Mouse (Mus musculus): Measurements from ENCODE around the gene Fkbp14. TPM values are rescaled to one million over a fixed set of nuclear protein-coding genes. Genes with fewer than 3 reads are reported as not detected.

The Fkbp14 gene
- 3.8 and 4.5 TPM in 2 replicates for polyA plus RNA-seq (2012; rRNA removed)

DNA sequence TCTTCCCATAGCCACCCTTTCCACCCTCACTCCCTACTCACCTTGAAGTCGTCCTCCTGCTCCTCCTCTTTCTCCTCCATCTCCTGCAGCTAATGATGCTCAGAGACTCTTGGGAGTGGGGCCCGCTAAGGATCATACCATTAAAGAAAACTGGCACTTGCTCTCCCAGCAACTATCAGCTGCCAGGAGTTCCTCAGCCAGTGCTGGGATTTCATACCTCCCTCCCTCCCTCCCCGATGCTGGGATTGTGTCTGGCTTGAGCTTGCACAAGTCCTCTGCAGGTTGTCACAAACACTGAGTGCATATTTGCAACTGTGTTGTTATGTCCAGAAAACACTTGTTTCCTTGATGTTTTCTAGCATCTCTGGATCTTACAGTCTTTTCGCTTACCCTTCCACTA lies at the start of gene Fkbp14:
TSS of gene Fkbp14 (minus strand) at position 101 of the 400 bp plus-strand sequence.

DNA sequence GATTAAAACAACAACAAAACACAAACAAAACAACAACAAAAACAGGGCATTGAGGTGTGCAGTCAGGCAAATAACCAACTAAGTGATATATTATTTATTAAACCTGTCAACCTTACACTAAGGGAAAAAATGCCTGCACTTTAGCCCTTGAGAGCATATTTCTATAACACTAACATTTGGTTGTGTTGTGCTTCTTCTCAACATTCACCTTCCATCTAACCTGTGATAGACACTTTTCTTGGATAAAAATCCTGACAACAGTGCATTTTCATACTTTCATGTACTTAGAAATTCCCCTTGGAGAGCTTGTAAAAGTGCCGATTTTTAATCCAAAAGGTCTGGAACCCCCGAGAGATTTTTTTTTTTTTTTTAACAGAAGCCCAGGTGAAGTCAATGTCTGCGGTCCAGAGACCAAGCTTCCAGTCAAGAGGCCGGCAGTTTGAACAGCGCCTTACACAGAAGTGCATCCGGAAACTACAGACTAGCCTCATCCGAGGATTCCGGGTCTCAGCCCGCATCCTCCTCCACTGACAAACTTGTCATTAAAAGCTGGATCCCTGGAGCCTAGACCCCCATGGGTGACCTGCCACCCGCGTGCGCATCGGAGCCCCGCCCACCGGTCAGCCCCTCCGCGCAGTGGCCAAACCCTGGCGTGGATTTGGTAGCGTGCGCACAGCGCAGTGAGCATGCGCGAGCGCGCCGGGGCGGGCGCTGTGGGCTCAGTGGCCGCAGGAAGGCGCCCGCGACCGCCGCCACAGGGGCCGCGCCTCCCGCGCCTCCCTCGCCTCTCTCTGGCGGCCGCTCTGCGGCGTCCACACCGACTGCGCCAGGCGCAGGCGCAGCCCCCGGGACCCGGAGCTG lies 2.4 kb downstream of the Fkbp14 start, which contains the start of gene Plekha8:
TSS of gene Plekha8 (plus strand) at position 643 of the 861 bp plus-strand sequence.

GRCm38 (mm10) chr6:54565665-54566545 lies 31.2 kb downstream of the Fkbp14 start, which contains the start of gene Scrn1:
Gene Scrn1 (minus strand): TSS chr6:54566489.

Other genes starting within 250 kb of the Fkbp14 start
- gene Wipf3, start 167.7 kb downstream of the Fkbp14 start, polyA plus RNA-seq (2012; rRNA removed): 0.18 and 0.25 TPM in 2 replicates
- 0.03 and 0.10 TPM in 2 replicates for gene Scrn1, start 30.8 kb downstream of the Fkbp14 start, polyA plus RNA-seq (2012; rRNA removed)
- gene Plekha8, start 2.2 kb downstream of the Fkbp14 start, polyA plus RNA-seq (2012; rRNA removed): 1.8 and 2.1 TPM in 2 replicates
- gene Mturn, start 84.3 kb upstream of the Fkbp14 start, polyA plus RNA-seq (2012; rRNA removed): 0.39 and 0.40 TPM in 2 replicates
- gene Znrf2, start 219.6 kb upstream of the Fkbp14 start, polyA plus RNA-seq (2012; rRNA removed): 3.3 and 4.1 TPM in 2 replicates